Mouse (Mus musculus): ENCODE measurements around the gene Cela1. TPM values are rescaled to one million over a fixed set of nuclear protein-coding genes. Genes with fewer than 3 reads are reported as not detected.

Gene Cela1
- total RNA-seq, 2 experiments from 2014 or later: not detected

- peak; percentile 22 for DNase-seq
These were observed 18.4 kb downstream of the Cela1 start, which contains the start of gene Bin2 for GRCm38 (mm10) chr15:100669337-100669736. Gene Bin2 (minus strand): TSS chr15:100669553.

GRCm38 (mm10) chr15:100667871-100668545 is 19.7 kb downstream of the Cela1 start:
- no peak for DNase-seq

GRCm38 (mm10) chr15:100667420-100667819 is 20.3 kb downstream of the Cela1 start:
- DNase-seq: no peak

- no peak for DNase-seq
These were observed 20.9 kb downstream of the Cela1 start for GRCm38 (mm10) chr15:100666851-100667250.

GRCm38 (mm10) chr15:100666219-100666696 is 21.5 kb downstream of the Cela1 start:
- DNase-seq: no peak

GRCm38 (mm10) chr15:100665411-100666218 is 22.1 kb downstream of the Cela1 start:
- no peak for DNase-seq

- DNase-seq: no peak
These were observed 22.9 kb downstream of the Cela1 start for GRCm38 (mm10) chr15:100664813-100665274.

- DNase-seq: no peak
These were observed 26.9 kb downstream of the Cela1 start for GRCm38 (mm10) chr15:100660805-100661204.

GRCm38 (mm10) chr15:100660306-100660705 is 27.4 kb downstream of the Cela1 start:
- peak; percentile 76 for DNase-seq

- no peak for DNase-seq
These were observed 32.5 kb downstream of the Cela1 start for GRCm38 (mm10) chr15:100655201-100655600.

GRCm38 (mm10) chr15:100654271-100654670 is 33.5 kb downstream of the Cela1 start:
- no peak for DNase-seq

- DNase-seq: no peak
These were observed 36.1 kb downstream of the Cela1 start for GRCm38 (mm10) chr15:100651610-100652009.

GRCm38 (mm10) chr15:100650111-100650510 is 37.6 kb downstream of the Cela1 start:
- no peak for DNase-seq

- DNase-seq: no peak
These were observed 41.6 kb downstream of the Cela1 start for GRCm38 (mm10) chr15:100646161-100646560.

GRCm38 (mm10) chr15:100642451-100642850 is 45.3 kb downstream of the Cela1 start:
- no peak for DNase-seq

GRCm38 (mm10) chr15:100641226-100641810 is 46.4 kb downstream of the Cela1 start:
- DNase-seq: no peak

- DNase-seq: no peak
These were observed 47.6 kb downstream of the Cela1 start for GRCm38 (mm10) chr15:100639972-100640750.

GRCm38 (mm10) chr15:100637661-100638060 is 50.1 kb downstream of the Cela1 start:
- DNase-seq: no peak

GRCm38 (mm10) chr15:100636700-100637501 is 50.8 kb downstream of the Cela1 start, which contains the start of gene Smagp:
Gene Smagp (minus strand): TSS chr15:100636940.
- peak; percentile 45 for DNase-seq

- DNase-seq: no peak
These were observed 51.7 kb downstream of the Cela1 start for GRCm38 (mm10) chr15:100635851-100636645.

Data from gastrocnemius, postnatal 25 days (tissue).